Mouse (Mus musculus) kidney, adult 2 months (tissue): Measurements from ENCODE around the gene Stard8.

Source experiments
- CTCF ChIP-seq: fragments of 200-500 bp; conservative IDR thresholded peaks from 2 replicates; pipeline ENCODE4 v1.5.1; 2011; ENCODE audit warnings: low read depth, mild to moderate bottlenecking, control low read depth, low read length, moderate library complexity, mixed read lengths; ENCODE audit not compliant: insufficient read depth, insufficient read length
- POLR2A ChIP-seq: fragments of 200-500 bp; IDR thresholded peaks from one replicate; pipeline ENCODE4 v1.6.1; 2011; ENCODE audit warnings: low read depth, low read length, control low read depth

- TF ChIP-seq CTCF (no peak), POLR2A (no peak)
Measured at GRCm38 (mm10) chrX:99017874-99018273, 14.8 kb downstream of the Stard8 start.
